Mouse (Mus musculus) heart, adult 8-10 months (tissue): ENCODE measurements around the gene Kcnc1. TPM values are rescaled to one million over a fixed set of nuclear protein-coding genes. Genes with fewer than 3 reads are reported as not detected.

Source experiments
- DNase-seq: peaks from one replicate; pipeline ENCODE4 v3.0.0; 2022; ENCODE audit warnings: low spot score
- total RNA-seq, 4 experiments: library from RNA; stranded (reverse); gene quantifications; 2 replicates each; pipeline ENCODE4 v1.2.4; 2022

Kcnc1 gene
- total RNA-seq, 4 experiments from 2014 or later = 0.28 to 0.69 (median 0.39) TPM

GRCm38 (mm10) chr7:46473141-46473540 lies 76.8 kb downstream of the Kcnc1 start:
- no peak for DNase-seq

GRCm38 (mm10) chr7:46475464-46475863 lies 79.2 kb downstream of the Kcnc1 start:
- DNase-seq = no peak

GRCm38 (mm10) chr7:46477456-46477855 lies 81.2 kb downstream of the Kcnc1 start:
- no peak for DNase-seq

- DNase-seq = no peak
Measured at GRCm38 (mm10) chr7:46479793-46480192, 83.5 kb downstream of the Kcnc1 start.

- DNase-seq = peak; percentile 73
Measured at GRCm38 (mm10) chr7:46482099-46482531, 85.8 kb downstream of the Kcnc1 start.

GRCm38 (mm10) chr7:46483050-46483449 lies 86.8 kb downstream of the Kcnc1 start:
- DNase-seq = no peak

GRCm38 (mm10) chr7:46484223-46484622 lies 87.9 kb downstream of the Kcnc1 start:
- no peak for DNase-seq

- no peak for DNase-seq
Measured at GRCm38 (mm10) chr7:46486761-46487160, 90.5 kb downstream of the Kcnc1 start.

- DNase-seq = no peak
Measured at GRCm38 (mm10) chr7:46487354-46487753, 91.1 kb downstream of the Kcnc1 start.

Other genes starting within 250 kb of the Kcnc1 start
- gene Abcc8, start 216.5 kb upstream of the Kcnc1 start, total RNA-seq = 10 to 100 TPM; 39.5 to 54.6 (median 45.7) TPM
- 1 to 10 TPM; 3.8 to 6.9 (median 5.6) TPM for gene Ush1c, start 158.0 kb upstream of the Kcnc1 start, total RNA-seq
- under 1 TPM; 0.03 to 0.06 (median 0.06) TPM for gene Otog, start 155.5 kb upstream of the Kcnc1 start, total RNA-seq
- under 1 TPM in 3 of 4 experiments, not detected in 1; 0.12 to 0.16 (median 0.14) TPM for gene Myod1, start 20.0 kb upstream of the Kcnc1 start, total RNA-seq
- 1 to 10 TPM; 3.9 to 6.9 (median 5.0) TPM for gene Sergef, start 243.3 kb downstream of the Kcnc1 start, total RNA-seq